Mouse (Mus musculus) limb, embryonic 10.5 days (tissue): ENCODE measurements around the gene Ctsc. TPM values are rescaled to one million over a fixed set of nuclear protein-coding genes. Genes with fewer than 3 reads are reported as not detected.
A peak's percentile ranks its signal among the peaks of the same experiment; 100 is the strongest.
"Not testable (repeated sequence)": the region's sequence is repeated elsewhere in the genome, so short reads cannot be mapped to it uniquely, and the experiment has no call there.

ENCODE experiments used
- DNase-seq: peaks from one replicate; pipeline ENCODE4 v3.0.0-alpha.2; 2017; ENCODE audit warnings: low spot score
- H3K27ac ChIP-seq: fragments of 300-500 bp; sonication (generic); 2 replicates; pipeline ENCODE4 v1.5.1; 2016; ENCODE audit warnings: mild to moderate bottlenecking
- H3K27me3 ChIP-seq: fragments of 300-500 bp; sonication (generic); 2 replicates; pipeline ENCODE4 v1.6.1; 2016; ENCODE audit warnings: low read depth, mild to moderate bottlenecking; ENCODE audit not compliant: poor library complexity, severe bottlenecking
- H3K36me3 ChIP-seq: fragments of 300-500 bp; sonication (generic); 2 replicates; pipeline ENCODE4 v1.6.1; 2016; ENCODE audit warnings: mild to moderate bottlenecking, moderate library complexity
- H3K4me1 ChIP-seq: fragments of 300-500 bp; sonication (generic); 2 replicates; pipeline ENCODE4 v1.6.1; 2016
- H3K4me3 ChIP-seq: fragments of 300-500 bp; sonication (generic); 2 replicates; pipeline ENCODE4 v1.5.1; 2016; ENCODE audit warnings: mild to moderate bottlenecking, moderate library complexity
- H3K9me3 ChIP-seq: fragments of 300-500 bp; sonication (generic); replicated peaks from 2 replicates; pipeline ENCODE4 v1.6.1; 2016; ENCODE audit warnings: mild to moderate bottlenecking
- WGBS: fragments of 180-500 bp; shearing (Covaris S2); methylation state at CpG from one replicate; pipeline ENCODE4 v1.1.7; 2016; 5-methylcytosine and 5-hydroxymethylcytosine counted together
- polyA plus RNA-seq: library from polyadenylated mRNA; unstranded; fragments of >200 nt; fragmentation: Nextera tagmentation; extraction: Ambion mirVana; gene quantifications from 2 replicates; pipeline ENCODE4 v1.2.1, GENCODE M21; 2016

Ctsc gene
- polyA plus RNA-seq, result 20.3 and 24.1 TPM in 2 replicates

DNA sequence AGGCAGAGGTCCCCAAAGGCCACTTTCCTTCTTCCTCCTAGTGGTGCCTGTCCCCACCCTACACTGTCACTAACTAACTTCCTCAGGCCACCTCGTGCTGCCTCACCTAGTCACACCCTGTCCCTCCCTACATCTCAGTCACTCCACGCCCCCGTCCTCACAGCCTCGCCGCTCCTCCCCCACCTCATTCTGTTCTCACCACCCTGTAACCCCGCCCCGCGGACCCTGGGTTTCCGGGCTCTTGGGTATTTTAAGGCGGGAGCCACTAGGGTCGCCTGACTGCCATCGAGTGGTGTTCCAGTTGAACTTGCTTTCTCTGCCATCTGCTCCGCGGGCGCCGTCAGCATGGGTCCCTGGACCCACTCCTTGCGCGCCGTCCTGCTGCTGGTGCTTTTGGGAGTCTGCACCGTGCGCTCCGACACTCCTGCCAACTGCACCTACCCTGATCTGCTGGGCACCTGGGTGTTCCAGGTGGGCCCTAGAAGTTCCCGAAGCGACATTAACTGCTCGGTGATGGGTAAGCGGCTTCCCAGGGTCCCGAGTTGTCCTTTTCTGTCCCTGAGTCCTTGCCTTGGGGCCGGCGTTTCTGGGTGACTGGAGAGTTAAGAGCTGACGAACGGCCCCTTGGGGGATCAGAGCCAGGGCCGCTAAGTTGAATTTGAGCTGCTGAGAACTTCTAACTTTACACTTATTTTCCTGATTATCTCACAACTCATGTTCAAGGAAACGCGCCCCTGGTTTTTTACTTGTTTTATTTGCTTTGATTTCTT lies at the start of gene Ctsc:
TSS of gene Ctsc (plus strand) at position 228 of the 770 bp plus-strand sequence.
- no peaks in the 10 kb centered on the region for H3K9me3 ChIP-seq
- DNase-seq, result peak; percentile 86
- H3K27me3 ChIP-seq, result no peaks in the 10 kb centered on the region
- H3K27ac ChIP-seq, result peak within 1 kb of the TSS; percentile 85
- H3K36me3 ChIP-seq, result no peaks in the 10 kb centered on the region
- WGBS, result 2% methylated on average over 34 of the region's 34 CpGs
- peaks cover 11% of the 10 kb centered on the region for H3K4me1 ChIP-seq
- H3K4me3 ChIP-seq, result peak within 1 kb of the TSS; percentile 65

- DNase-seq, result no peak
- WGBS, result 71% methylated on average over 2 of the region's 2 CpGs
- Histone ChIP-seq H3K27ac (no peak overlapping the region), H3K4me1 (no peaks in the 10 kb centered on the region), H3K4me3 (no peak overlapping the region), H3K9me3 (no peaks in the 10 kb centered on the region), H3K27me3 (no peaks in the 10 kb centered on the region), H3K36me3 (no peaks in the 10 kb centered on the region)
Observed at GRCm38 (mm10) chr7:88229051-88229450, 48.8 kb upstream of the Ctsc start.

DNA sequence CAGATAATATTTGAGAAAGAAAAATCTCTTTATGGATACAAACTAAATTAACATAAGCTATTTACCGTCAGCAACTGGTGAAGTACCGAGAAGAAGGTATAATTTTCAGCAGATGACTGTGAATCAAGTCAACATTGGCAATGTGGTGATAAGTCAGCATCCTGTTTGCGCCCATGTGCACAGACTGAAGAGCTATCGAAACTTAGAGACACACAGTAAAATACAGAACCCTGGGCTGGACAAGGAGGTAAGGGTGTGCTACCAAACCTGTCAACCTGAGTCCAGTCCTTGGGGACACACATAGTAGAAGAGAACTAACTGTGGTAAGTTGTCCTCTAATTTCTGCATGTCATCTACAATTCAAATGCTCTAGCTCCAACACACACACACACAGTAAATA lies 47.8 kb upstream of the Ctsc start:
- Histone ChIP-seq H3K36me3 (no peaks in the 10 kb centered on the region), H3K27me3 (no peaks in the 10 kb centered on the region), H3K27ac (no peak overlapping the region), H3K4me1 (no peaks in the 10 kb centered on the region), H3K9me3 (no peaks in the 10 kb centered on the region), H3K4me3 (no peak overlapping the region)
- 90% methylated on average over 4 of the region's 4 CpGs for WGBS
- DNase-seq, result no peak

DNA sequence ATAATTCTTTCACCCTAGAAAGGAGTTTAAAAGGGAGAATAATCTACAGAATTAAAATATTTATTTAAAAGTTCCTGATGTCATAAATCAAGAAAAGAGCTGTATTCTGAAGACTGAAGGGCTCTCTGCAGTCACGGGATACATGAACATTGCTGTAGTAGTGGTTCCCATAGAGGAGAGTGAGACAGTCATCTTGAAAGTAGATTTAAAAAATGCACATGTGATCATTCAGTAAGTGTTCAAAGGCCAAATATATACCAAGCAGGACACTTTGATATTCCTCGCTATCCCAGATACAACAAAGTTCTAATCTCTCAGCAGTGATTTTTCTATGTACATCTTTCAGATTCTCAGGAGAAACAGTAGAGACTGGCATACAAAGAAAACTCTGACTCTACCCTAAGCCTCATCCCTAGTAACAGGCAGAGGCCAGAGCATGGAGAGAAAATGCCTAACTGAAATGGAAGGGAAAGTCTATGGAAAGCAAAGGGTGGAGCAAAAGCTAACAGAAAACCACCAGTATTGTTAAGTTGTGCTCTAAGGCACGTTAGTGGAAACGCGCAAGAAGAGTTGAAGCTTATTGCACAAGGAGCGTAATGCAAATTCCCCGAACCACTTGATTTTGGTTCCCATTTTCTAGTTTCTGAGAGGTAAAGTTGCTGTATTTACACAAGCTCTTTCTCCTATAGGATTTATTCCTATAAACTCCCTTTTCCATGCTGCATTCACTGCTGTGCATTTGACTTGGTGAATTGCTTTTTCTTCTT lies 46.9 kb upstream of the Ctsc start:
- Histone ChIP-seq H3K4me3 (no peak overlapping the region), H3K36me3 (no peaks in the 10 kb centered on the region), H3K4me1 (no peaks in the 10 kb centered on the region), H3K9me3 (no peaks in the 10 kb centered on the region), H3K27ac (no peak overlapping the region), H3K27me3 (no peaks in the 10 kb centered on the region)
- DNase-seq, result no peak
- 95% methylated on average over 7 of the region's 7 CpGs for WGBS

DNA sequence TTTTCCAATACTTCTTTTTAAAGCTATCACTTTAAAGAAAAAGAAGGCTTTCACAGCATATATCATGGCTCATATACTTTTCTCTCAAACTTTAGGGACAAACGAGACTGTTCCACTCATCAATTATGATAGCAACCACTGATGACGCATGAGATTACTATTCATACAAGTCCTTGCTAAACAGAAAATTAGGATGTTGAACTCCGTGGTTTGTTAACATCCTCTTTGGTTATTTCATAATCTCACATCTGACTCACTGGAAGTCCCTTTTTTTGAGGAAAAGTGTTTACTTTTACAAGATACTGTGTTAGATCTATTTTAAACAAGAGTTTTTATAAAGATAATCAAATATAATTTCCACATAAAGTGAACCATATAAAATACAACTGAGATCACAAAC lies 34.8 kb upstream of the Ctsc start:
- no peak for DNase-seq
- no peaks in the 10 kb centered on the region for H3K27me3 ChIP-seq
- 89% methylated on average over 3 of the region's 3 CpGs for WGBS
- H3K36me3 ChIP-seq, result no peaks in the 10 kb centered on the region
- H3K4me3 ChIP-seq, result no peak overlapping the region
- H3K4me1 ChIP-seq, result no peaks in the 10 kb centered on the region
- no peaks in the 10 kb centered on the region for H3K9me3 ChIP-seq
- H3K27ac ChIP-seq, result no peak overlapping the region

GRCm38 (mm10) chr7:88244462-88244861 lies 33.4 kb upstream of the Ctsc start:
- Histone ChIP-seq H3K4me3 (no peak overlapping the region), H3K9me3 (no peaks in the 10 kb centered on the region), H3K27ac (no peak overlapping the region), H3K27me3 (no peaks in the 10 kb centered on the region), H3K36me3 (no peaks in the 10 kb centered on the region), H3K4me1 (no peaks in the 10 kb centered on the region)
- no peak for DNase-seq

DNA sequence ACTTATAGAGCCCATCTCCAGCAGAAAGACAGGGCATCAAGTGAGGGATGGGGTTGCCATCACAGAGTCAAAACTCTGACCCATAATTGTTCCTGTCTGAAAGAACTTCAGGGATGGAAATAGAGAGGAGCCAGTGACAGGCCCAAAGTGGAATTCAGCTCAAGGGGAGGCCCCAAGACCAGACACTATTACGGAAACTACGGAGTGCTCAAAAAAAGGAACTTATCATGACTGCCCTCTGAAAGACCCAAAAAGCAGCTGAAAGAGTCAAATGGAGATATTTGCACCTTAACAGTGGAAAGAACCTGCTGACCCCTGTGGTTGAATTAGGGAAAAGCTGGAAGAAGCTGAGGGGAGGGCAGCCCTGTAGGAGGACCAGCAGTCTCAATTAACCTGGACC lies 27.5 kb upstream of the Ctsc start:
- H3K27ac ChIP-seq, H3K36me3 ChIP-seq, DNase-seq, H3K4me1 ChIP-seq, H3K9me3 ChIP-seq, H3K27me3 ChIP-seq, H3K4me3 ChIP-seq: not testable (repeated sequence)
- 98% methylated on average over 2 of the region's 2 CpGs for WGBS

GRCm38 (mm10) chr7:88251535-88251934 lies 26.4 kb upstream of the Ctsc start:
- H3K36me3 ChIP-seq, result no peaks in the 10 kb centered on the region
- no peak for DNase-seq
- no peaks in the 10 kb centered on the region for H3K4me1 ChIP-seq
- H3K27me3 ChIP-seq, result no peaks in the 10 kb centered on the region
- H3K4me3 ChIP-seq, result no peak overlapping the region
- H3K27ac ChIP-seq, result no peak overlapping the region
- H3K9me3 ChIP-seq, result no peaks in the 10 kb centered on the region
- 65% methylated on average over 1 of the region's 1 CpGs for WGBS

- DNase-seq, result no peak
- no peak overlapping the region for H3K27ac ChIP-seq
- no peaks in the 10 kb centered on the region for H3K9me3 ChIP-seq
- no peaks in the 10 kb centered on the region for H3K4me1 ChIP-seq
- no peaks in the 10 kb centered on the region for H3K36me3 ChIP-seq
- no peaks in the 10 kb centered on the region for H3K27me3 ChIP-seq
- H3K4me3 ChIP-seq, result no peak overlapping the region
Observed at GRCm38 (mm10) chr7:88252129-88252528, 25.8 kb upstream of the Ctsc start.

DNA sequence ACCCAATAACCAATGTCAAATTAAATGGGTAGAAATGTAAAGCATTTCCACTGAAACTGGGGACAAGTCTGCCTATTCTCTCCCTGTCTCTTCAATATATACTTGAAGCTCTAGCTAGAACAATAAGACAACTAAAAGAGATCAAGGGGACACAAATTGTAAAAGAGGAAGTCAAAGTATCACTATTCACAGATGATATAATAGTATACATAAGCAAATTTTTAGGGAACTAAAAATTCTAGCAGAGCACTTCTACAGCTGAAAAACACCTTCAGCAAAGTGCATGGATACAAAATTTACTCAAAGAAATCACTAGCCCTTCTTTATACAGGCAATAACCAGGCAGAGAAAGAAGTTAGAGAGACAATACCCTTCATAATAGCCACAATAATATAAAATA lies 23.0 kb upstream of the Ctsc start:
- no peak for DNase-seq
- Histone ChIP-seq H3K9me3 (no peaks in the 10 kb centered on the region), H3K27ac (no peak overlapping the region), H3K4me1 (no peaks in the 10 kb centered on the region), H3K36me3 (no peaks in the 10 kb centered on the region), H3K27me3 (no peaks in the 10 kb centered on the region), H3K4me3 (no peak overlapping the region)

DNA sequence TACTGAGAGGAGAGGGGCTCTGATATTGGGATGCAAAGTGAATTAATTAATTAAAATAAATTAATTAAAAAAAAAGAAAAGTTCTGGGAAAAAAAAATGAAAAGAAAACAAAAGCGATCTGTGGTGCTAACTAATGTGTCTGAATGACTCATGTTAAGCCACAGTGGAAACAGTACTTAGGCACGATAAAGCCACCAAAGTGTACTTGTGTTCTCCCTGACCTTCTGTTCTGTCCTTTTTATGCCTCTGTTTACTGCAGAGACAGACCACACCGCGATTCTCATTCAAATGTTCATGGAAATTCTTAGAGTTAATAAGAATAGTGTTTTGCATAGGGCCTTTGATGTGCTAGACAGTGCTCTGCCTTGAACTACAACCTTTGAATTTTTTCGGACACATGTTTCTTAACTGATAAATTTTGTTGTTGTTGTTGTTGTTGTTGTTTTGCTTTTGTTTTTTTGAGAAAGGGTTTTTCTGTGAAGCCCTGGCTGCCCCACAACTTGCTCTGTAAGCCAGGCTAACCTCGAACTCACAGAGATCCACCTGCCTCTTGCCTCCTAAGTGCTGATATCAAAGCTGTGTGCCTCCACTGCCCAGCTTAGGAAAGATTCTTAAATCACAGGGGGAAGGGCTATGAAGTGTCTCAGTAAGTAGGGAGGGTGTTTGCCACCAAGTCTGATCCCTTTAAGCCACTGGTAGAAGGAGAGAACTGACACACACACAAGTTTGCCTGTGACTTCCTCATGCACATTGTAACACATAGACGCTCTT lies 18.5 kb upstream of the Ctsc start:
- no peaks in the 10 kb centered on the region for H3K9me3 ChIP-seq
- no peaks in the 10 kb centered on the region for H3K27me3 ChIP-seq
- no peak overlapping the region for H3K4me3 ChIP-seq
- DNase-seq, result no peak
- no peaks in the 10 kb centered on the region for H3K36me3 ChIP-seq
- no peak overlapping the region for H3K27ac ChIP-seq
- no peaks in the 10 kb centered on the region for H3K4me1 ChIP-seq
- 80% methylated on average over 7 of the region's 7 CpGs for WGBS

DNA sequence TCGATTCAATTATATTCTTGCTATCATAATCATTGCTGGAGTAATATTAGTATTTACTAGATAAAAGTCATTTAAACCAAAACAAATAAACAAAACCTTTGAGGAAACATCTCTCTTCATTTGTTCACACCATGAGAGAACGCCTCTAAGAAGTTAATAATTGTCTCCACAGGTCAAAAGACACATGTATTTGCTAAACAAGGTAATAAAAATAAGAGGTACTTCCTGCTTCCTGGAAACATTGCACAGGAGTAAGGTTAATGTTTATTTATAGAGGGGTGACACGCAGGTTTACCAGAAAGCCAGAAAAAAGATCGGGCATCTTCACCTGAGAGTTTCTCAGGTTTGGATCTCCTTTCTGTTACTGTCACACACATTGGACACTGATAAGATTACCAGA lies 16.1 kb upstream of the Ctsc start:
- H3K4me3 ChIP-seq, result no peak overlapping the region
- H3K4me1 ChIP-seq, result no peaks in the 10 kb centered on the region
- H3K27ac ChIP-seq, result no peak overlapping the region
- no peak for DNase-seq
- no peaks in the 10 kb centered on the region for H3K36me3 ChIP-seq
- no peaks in the 10 kb centered on the region for H3K9me3 ChIP-seq
- H3K27me3 ChIP-seq, result no peaks in the 10 kb centered on the region
- 79% methylated on average over 4 of the region's 4 CpGs for WGBS

DNA sequence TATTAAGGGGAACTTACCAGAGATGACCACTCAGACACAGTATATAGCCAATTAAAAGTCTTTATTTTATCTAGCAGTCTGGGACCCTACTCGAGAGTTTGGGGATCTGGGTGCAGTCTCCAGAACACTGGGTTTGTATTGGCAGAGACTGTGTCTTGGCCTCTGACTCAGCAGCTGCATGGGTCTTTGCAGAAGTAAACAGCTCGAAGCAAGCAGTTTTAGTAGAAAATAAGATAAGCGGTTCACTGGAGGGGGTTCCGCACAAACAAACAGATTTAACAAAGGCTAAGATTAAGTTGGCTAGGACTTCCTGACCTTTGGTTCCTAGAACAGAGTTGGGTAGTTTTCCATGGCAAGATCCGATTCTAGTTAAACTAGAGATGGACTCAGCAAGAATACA lies 13.0 kb upstream of the Ctsc start:
- H3K27me3 ChIP-seq, result no peaks in the 10 kb centered on the region
- H3K4me1 ChIP-seq, result no peaks in the 10 kb centered on the region
- 89% methylated on average over 5 of the region's 5 CpGs for WGBS
- H3K27ac ChIP-seq, result no peak overlapping the region
- H3K4me3 ChIP-seq, result no peak overlapping the region
- H3K36me3 ChIP-seq, result no peaks in the 10 kb centered on the region
- H3K9me3 ChIP-seq, result no peaks in the 10 kb centered on the region
- no peak for DNase-seq
